Mouse (Mus musculus): ENCODE measurements around the gene Gtpbp2.

Gene Gtpbp2

GRCm38 (mm10) chr17:46203078-46203477 is 42.2 kb downstream of the Gtpbp2 start:
- no peak for DNase-seq (ENCODE audit: low read depth, low spot score)

- no peak for DNase-seq (ENCODE audit: low read depth, low spot score)
Observed at GRCm38 (mm10) chr17:46206676-46207075, 45.8 kb downstream of the Gtpbp2 start.

- no peak for DNase-seq (ENCODE audit: low read depth, low spot score)
Observed at GRCm38 (mm10) chr17:46210550-46210949, 49.7 kb downstream of the Gtpbp2 start.
